Mouse (Mus musculus) left cerebral cortex, postnatal 10 days (tissue): Measurements from ENCODE around the gene H1foo. TPM values are rescaled to one million over a fixed set of nuclear protein-coding genes. Genes with fewer than 3 reads are reported as not detected.

Source experiments
- DNase-seq, 2 experiments: peaks; one replicate each; pipeline ENCODE4 v3.0.0; 2021 to 2022; ENCODE audit warnings: low spot score in 2 of 2, mixed read lengths in 1 of 2; ENCODE audit errors: extremely low spot score in 1 of 2
- intact Hi-C: fragments of 180-260 bp; cut with DNase I; formaldehyde crosslinking; loops from one replicate; pipeline ENCODE4 v1.15.1; 2025
- total RNA-seq, 2 experiments: library from RNA; stranded (reverse); gene quantifications; 2 replicates each; pipeline ENCODE4 v1.2.3; 2021

Gene H1foo
- not detected for total RNA-seq

DNA sequence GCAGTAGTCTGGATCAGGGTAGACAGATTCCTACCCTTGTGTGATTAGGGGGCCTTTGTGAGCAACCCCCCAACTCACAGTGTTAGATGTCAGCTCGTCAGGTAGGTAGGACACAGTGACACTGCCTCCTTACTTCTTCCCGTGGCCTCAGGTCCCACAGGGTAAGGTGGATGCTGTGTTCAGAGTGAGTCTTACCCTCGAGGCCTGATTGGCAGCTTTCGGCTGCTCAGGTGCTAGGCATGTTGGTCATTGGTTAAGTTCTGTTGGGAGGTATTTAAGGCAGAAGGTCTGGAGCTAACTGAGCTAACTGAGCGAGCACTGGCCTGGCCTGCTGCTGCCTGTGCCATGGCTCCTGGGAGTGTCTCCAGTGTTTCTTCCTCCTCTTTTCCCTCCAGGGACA, at the start of gene H1foo:
Gene H1foo, plus strand, starts transcription at position 301 of the 400 bp plus-strand sequence.
- intact Hi-C loops, result no loop called here
- DNase-seq, result no peak

DNA sequence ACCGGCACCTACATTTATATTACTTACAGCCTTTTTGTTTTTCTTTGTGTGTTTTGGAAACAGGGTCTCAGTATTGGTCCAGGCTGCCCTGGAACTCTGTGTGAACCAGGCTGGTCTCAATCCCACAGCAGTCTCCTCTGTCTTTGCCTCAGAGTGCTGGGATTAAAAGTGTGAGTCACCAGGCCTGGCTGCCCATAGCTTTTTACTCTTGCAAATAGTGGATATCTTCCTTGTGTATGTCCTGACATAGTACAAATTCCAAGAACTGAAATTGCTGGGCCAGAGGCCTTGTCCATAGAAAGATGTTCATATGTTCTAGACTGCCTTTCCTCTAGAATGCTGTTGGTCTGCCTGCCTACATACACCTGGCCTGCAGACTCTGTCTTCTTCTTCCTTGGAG, 48.4 kb upstream of the H1foo start:
- intact Hi-C loops, result loop anchor here (5.0 kb wide), 1 partner anchor 241 kb away; no protein-coding TSS in a partner anchor

GRCm38 (mm10) chr6:115897117-115897516, 47.6 kb upstream of the H1foo start:
- no peak for DNase-seq
- intact Hi-C loops, result loop anchor here (5.0 kb wide), 1 partner anchor 240 kb away; no protein-coding TSS in a partner anchor

More for the DNA sequence above, 48.4 kb upstream of the H1foo start:
- no peak for DNase-seq

GRCm38 (mm10) chr6:115897926-115898520, 46.7 kb upstream of the H1foo start:
- intact Hi-C loops, result loop anchor here (5.0 kb wide), 1 partner anchor 239 kb away; no protein-coding TSS in a partner anchor
- no peak for DNase-seq

- DNase-seq, result peak; percentile 77 to 82
- intact Hi-C loops, result loop anchor here (2.0 kb wide), 2 partner anchors 92 to 106 kb away; no protein-coding TSS in a partner anchor
Observed at GRCm38 (mm10) chr6:115901062-115901461, 43.7 kb upstream of the H1foo start.

GRCm38 (mm10) chr6:115901489-115901931, 43.2 kb upstream of the H1foo start:
- no peak for DNase-seq
- intact Hi-C loops, result loop anchor here (2.0 kb wide), 2 partner anchors 91 to 105 kb away; no protein-coding TSS in a partner anchor

DNA sequence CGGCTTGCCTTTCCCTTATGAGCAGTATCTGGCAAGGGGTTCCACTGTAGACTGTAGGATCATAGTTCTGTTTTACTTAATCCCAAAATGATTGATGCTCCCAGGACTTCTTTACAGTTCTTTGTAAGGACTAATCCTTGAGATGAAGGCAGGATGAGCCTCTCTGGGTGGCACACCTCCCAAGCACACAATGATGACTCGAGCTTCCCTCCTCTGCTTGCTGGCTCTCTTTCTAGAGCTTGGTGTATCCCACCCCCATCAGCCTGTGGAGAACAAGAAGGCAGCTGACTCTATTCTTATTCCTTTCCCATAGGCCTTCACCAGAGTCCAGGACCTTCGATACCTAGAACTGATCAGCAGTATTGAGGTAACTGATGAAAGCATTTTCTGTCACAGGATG, 42.2 kb upstream of the H1foo start:
- intact Hi-C loops, result no loop called here
- no peak for DNase-seq

DNA sequence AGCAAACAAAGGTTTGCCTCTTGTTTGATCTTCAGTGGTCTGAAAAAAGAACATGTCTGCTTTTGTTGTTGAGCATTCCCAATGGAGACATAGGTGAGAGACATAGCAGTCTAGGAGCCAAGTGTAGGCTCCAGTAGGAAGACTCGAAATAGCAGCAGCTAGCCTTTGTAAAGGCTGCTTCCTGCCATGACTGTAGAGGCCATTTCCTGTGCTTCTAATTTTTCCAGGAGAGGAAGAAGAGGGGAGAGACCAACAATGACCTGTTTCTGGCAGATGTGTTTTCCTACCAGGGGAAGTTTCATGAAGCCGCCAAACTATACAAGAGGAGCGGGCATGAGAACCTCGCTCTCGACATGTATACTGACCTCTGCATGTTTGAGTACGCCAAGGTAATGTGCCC, 39.2 kb upstream of the H1foo start:
- DNase-seq, result no peak
- intact Hi-C loops, result no loop called here

DNA sequence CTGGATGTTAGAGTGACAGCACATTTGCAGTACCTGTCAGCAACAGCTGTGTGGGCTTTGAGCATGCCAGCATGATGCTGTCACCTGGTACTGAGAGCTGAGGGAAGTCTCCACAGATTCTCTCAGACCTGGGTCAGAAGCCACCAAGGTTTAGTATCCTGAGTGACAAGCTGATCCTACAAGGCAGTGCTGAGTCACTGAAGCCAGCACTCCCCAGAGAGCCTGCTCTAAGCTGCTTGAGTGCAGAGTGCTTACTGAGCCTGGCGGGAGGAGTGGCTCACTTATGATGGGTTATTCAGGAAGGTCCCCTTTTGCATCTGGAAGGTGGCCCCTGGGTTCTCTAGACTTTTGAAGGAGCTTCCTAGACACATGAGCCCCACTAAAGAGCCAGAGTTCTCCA, 38.3 kb upstream of the H1foo start:
- intact Hi-C loops, result no loop called here
- no peak for DNase-seq

DNA sequence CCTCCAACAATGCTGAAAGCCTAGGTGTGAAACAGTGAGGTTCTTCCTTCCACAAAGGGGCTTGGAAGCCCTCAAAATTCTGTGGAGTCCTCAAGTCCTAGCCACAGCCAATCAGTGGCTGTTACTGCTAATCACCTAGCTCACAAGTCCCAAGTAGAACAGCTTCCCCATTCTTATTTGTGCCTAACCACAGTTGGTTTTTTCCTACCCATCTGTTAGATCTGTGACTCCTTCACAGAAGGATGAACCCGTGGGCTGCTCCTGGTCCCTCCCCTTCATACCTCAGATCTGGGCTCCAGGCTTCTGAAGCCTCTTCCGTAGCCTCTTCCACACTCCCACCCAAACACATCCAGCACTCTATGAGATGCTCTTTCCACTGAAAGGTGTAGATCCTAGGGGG, 37.9 kb upstream of the H1foo start:
- no peak for DNase-seq
- intact Hi-C loops, result no loop called here

DNA sequence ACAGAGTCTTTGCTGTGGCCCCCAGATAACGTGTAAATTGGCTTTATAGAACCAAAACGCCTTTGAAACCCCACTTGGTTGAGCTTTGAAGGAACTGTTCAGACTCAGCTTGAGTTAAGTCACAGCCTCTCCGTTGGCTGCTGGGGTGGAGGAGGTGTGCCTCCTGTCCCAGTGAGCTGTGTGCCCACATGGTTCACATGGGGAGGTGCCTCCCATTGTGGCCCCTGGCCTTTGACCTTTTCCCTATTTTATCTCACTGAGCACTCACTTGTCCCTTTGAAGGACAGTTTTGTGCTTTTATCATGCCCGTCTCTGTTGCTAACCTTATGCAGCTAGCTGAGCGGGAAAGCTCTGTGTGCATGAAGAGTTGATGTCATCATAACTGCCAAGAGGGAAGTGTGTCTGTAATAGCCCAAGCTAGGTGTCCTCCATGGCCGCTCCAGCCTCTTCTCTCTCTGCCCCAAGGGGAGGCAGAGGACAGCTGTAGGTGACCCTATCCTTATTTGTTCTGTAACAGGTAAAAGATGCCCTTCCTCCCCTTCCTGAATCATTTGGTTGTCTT, 36.2 kb upstream of the H1foo start:
- no peak for DNase-seq
- intact Hi-C loops, result no loop called here

GRCm38 (mm10) chr6:115909052-115909451, 35.7 kb upstream of the H1foo start:
- intact Hi-C loops, result no loop called here
- DNase-seq, result no peak

GRCm38 (mm10) chr6:115909940-115910339, 34.8 kb upstream of the H1foo start:
- DNase-seq, result peak in 1 of 2 experiments; percentile 83
- intact Hi-C loops, result no loop called here

DNA sequence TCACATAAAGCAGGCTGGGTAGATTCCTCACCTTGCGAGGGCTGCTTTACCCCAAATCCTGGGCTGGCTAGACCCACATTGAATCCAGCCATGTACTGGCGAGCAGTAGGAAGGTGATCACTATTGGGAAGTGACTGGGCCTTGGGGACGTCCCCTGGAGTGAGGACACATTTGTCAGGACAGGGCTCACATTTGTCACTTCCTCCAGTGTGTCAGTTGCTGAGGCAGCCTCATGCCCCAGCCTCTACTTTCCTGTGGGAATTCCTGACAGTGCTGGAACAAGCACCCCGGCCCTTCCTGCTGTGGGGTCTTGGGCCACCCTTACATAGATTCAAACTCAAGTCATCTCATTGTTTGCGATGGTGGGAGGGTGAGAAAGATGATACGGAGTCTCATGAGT, 33.0 kb upstream of the H1foo start:
- intact Hi-C loops, result no loop called here
- no peak for DNase-seq

GRCm38 (mm10) chr6:115913482-115913881, 31.3 kb upstream of the H1foo start:
- no peak for DNase-seq
- intact Hi-C loops, result no loop called here

DNA sequence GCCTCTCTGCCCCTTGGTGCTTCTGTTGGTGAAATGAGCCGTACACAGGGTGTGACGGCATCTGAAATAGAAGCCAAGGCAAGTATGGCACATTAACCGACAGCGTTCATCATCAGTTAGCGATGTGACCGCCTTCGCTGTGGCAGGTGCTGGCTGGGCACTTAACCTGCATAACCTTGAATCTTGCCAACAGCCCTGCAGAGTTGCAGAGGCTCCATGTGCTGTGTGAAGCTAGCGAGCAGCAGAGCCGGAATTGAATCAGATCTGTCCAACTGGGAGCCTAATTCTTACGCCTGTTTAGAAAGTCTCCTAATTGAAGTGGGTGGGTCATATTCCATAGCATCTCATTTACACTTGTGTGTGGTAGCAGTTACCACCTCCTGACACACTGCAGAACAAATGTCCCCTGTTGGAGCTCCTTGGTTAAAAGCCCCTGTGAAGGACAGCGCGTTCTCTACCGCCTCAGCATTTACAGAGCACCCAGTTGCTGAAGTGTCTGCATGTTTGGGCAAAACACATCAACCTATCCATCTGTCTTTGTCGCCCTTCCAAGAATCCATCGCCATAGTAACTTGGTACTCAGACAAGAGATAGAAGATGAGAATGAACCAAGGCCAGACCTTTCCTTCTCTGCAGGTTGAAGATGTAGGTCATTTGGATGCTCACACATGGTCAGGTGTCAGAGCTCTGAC, 30.1 kb upstream of the H1foo start:
- intact Hi-C loops, result no loop called here
- peak in 1 of 2 experiments; percentile 59 for DNase-seq

- DNase-seq, result peak in 1 of 2 experiments; percentile 66
- intact Hi-C loops, result no loop called here
Observed at GRCm38 (mm10) chr6:115915601-115916445, 28.9 kb upstream of the H1foo start.

DNA sequence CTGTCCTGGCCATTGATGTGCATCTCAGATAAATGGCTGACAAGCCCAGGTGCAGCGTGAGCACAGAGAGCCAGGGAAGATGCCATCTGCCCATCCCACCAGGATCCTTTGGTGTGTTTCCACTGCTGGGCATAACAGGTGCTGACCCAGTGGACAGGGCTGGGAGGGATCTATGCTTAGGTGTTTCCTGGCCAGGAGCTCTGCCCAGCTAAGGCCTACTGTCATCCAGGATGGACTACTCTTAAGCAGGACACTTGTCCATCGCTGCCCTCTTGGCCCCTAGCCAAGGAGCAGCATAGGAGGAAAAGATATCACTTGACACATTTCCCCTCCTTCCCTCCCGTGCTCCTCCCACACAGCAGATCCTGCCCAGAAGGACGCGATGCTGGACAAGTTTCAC, 28.1 kb upstream of the H1foo start:
- intact Hi-C loops, result no loop called here
- no peak for DNase-seq

DNA sequence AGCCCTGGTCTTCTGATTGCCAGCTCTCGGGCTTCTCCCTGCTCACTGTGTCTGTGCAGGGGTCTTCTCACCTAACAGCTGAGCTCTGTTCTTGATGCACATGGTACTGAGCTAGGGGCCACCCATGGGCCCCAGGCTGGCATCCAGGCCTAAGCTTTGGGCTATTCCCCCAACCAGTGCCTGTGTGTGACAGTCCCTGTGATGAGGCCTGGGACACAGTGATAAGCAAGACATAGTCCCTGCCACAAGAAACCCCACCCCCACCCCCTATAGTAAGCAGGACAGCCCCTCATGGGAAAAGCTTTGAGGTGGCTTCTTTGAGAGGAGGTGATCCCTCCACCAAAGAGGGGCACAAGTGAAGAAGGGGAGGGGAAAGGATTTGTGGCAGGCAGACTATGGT, 26.1 kb upstream of the H1foo start:
- intact Hi-C loops, result no loop called here
- DNase-seq, result no peak
